Mouse (Mus musculus) E14TG2a.4 (cell line): ENCODE measurements around the gene Fgf3.

Experiments
- CTCF ChIP-seq: conservative IDR thresholded peaks from 2 replicates; pipeline ENCODE4 v1.5.1; 2014; ENCODE audit warnings: low read length
- POU5F1 ChIP-seq: IDR thresholded peaks from 2 replicates; pipeline ENCODE4 v1.6.1; 2014; ENCODE audit warnings: low read length, borderline replicate concordance

DNA sequence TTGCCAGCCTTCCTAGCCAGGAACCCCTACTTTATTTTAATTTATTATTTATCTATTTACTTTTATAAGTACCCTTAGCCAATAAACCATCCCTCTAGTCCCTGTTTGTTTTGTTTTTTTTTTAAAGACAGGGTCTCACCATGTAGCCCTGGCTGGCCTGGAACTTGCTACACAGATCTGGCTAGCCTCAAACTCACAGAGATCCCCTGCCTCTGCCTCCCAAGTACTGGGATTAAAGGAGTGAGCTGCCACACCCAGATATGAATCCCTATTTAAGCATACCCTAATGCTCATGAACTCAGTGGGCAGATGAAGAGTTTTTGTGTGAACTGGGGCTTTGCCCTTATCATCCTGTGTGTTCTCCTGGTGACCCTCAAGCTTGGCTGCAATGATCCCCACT lies 9.2 kb downstream of the Fgf3 start, which contains the start of gene Fgf4:
- TF ChIP-seq POU5F1 (no peak), CTCF (no peak)
